Mouse (Mus musculus): ENCODE data around the gene Klf12. TPM values are rescaled to one million over a fixed set of nuclear protein-coding genes. Genes with fewer than 3 reads are reported as not detected.

The Klf12 gene
- polyA plus RNA-seq, 1 experiment from 2014 or later: 33.8 TPM

GRCm38 (mm10) chr14:100227717-100228116 lies 56.8 kb downstream of the Klf12 start:
- no peaks in the 10 kb centered on the region for H3K36me3 ChIP-seq
- no peak for ATAC-seq (ENCODE audit: insufficient number of reproducible peaks, insufficient read depth, low FRiP score, low TSS enrichment)
- no peak overlapping the region for H3K9ac ChIP-seq
- H3K9me3 ChIP-seq: no peaks in the 10 kb centered on the region
- H3K4me1 ChIP-seq: peaks cover 9% of the 10 kb centered on the region; the same call in 1 of the 2 replicates
- no peak overlapping the region for H3K27ac ChIP-seq
- no peak overlapping the region for H3K4me2 ChIP-seq (replicated peaks)
- 88% methylated on average over 6 of the region's 6 CpGs for WGBS
- no peaks in the 10 kb centered on the region for H3K27me3 ChIP-seq
- no peak overlapping the region for H3K4me3 ChIP-seq

- no peak overlapping the region for H3K27ac ChIP-seq
- H3K9ac ChIP-seq: no peak overlapping the region
- no peak overlapping the region for H3K4me2 ChIP-seq (replicated peaks)
- no peaks in the 10 kb centered on the region for H3K9me3 ChIP-seq
- no peak for ATAC-seq (ENCODE audit: insufficient number of reproducible peaks, insufficient read depth, low FRiP score, low TSS enrichment)
- H3K36me3 ChIP-seq: no peaks in the 10 kb centered on the region
- H3K4me1 ChIP-seq: peaks cover 20% of the 10 kb centered on the region; the same call in 1 of the 2 replicates
- no peak overlapping the region for H3K4me3 ChIP-seq
- no peaks in the 10 kb centered on the region for H3K27me3 ChIP-seq
- 27% methylated on average over 4 of the region's 4 CpGs for WGBS
These were observed 60.3 kb downstream of the Klf12 start for GRCm38 (mm10) chr14:100224151-100224550.

- H3K4me2 ChIP-seq (replicated peaks): no peak overlapping the region
- H3K27me3 ChIP-seq: no peaks in the 10 kb centered on the region
- peaks cover 20% of the 10 kb centered on the region; the same call in 1 of the 2 replicates for H3K4me1 ChIP-seq
- no peak overlapping the region for H3K4me3 ChIP-seq
- no peak overlapping the region for H3K9ac ChIP-seq
- H3K27ac ChIP-seq: no peak overlapping the region
- H3K9me3 ChIP-seq: no peaks in the 10 kb centered on the region
- 89% methylated on average over 4 of the region's 4 CpGs for WGBS
- ATAC-seq (ENCODE audit: insufficient number of reproducible peaks, insufficient read depth, low FRiP score, low TSS enrichment): no peak
- no peaks in the 10 kb centered on the region for H3K36me3 ChIP-seq
These were observed 62.2 kb downstream of the Klf12 start for GRCm38 (mm10) chr14:100222260-100222659.

GRCm38 (mm10) chr14:100215213-100215785 lies 69.2 kb downstream of the Klf12 start:
- H3K27ac ChIP-seq: no peak overlapping the region
- no peak overlapping the region for H3K4me3 ChIP-seq
- no peak overlapping the region for H3K4me2 ChIP-seq (replicated peaks)
- WGBS: 43% methylated on average over 4 of the region's 4 CpGs
- 0 out of 2 replicates have a peak, but pooled peaks cover 2% of the 10 kb centered on the region for H3K4me1 ChIP-seq
- ATAC-seq (ENCODE audit: insufficient number of reproducible peaks, insufficient read depth, low FRiP score, low TSS enrichment): no peak
- no peak overlapping the region for H3K9ac ChIP-seq
- no peaks in the 10 kb centered on the region for H3K27me3 ChIP-seq
- H3K36me3 ChIP-seq: 0 out of 2 replicates have a peak, but pooled peaks cover 2% of the 10 kb centered on the region
- no peaks in the 10 kb centered on the region for H3K9me3 ChIP-seq

DNA sequence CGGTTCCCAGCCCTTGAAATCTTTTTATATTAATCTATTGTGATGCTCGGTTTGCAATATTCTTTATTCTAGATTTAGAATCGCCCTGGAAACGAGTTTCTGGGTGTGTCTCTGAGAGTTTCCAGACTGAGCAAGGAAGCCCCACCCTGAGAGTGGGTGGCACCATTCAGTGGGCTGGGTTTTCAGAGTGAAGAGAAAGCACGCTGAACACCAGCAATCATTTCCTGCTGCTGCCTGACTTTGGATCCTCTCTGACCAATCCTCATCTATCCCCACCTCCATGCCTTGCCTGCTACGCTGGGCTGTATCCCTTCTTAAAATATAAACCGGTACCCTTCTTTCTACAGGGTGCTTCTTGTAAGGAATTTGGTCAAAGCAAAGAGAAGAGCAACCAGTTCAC lies 71.4 kb downstream of the Klf12 start:
- 81% methylated on average over 7 of the region's 7 CpGs for WGBS

GRCm38 (mm10) chr14:100211826-100212117 lies 72.7 kb downstream of the Klf12 start:
- 84% methylated on average over 4 of the region's 4 CpGs for WGBS
- Histone ChIP-seq H3K4me1 (no peaks in the 10 kb centered on the region), H3K27ac (no peak overlapping the region), H3K4me2 (replicated peaks) (no peak overlapping the region), H3K9me3 (no peaks in the 10 kb centered on the region), H3K9ac (no peak overlapping the region), H3K27me3 (no peaks in the 10 kb centered on the region), H3K4me3 (no peak overlapping the region), H3K36me3 (0 out of 2 replicates have a peak, but pooled peaks cover 3% of the 10 kb centered on the region)
- no peak for ATAC-seq (ENCODE audit: insufficient number of reproducible peaks, insufficient read depth, low FRiP score, low TSS enrichment)

More for the DNA sequence above, 71.4 kb downstream of the Klf12 start:
- ATAC-seq (ENCODE audit: insufficient number of reproducible peaks, insufficient read depth, low FRiP score, low TSS enrichment): no peak
- Histone ChIP-seq H3K9me3 (no peaks in the 10 kb centered on the region), H3K4me3 (no peak overlapping the region), H3K4me1 (no peaks in the 10 kb centered on the region), H3K27me3 (no peaks in the 10 kb centered on the region), H3K36me3 (0 out of 2 replicates have a peak, but pooled peaks cover 2% of the 10 kb centered on the region), H3K4me2 (replicated peaks) (no peak overlapping the region), H3K9ac (no peak overlapping the region), H3K27ac (no peak overlapping the region)

- no peak for ATAC-seq (ENCODE audit: insufficient number of reproducible peaks, insufficient read depth, low FRiP score, low TSS enrichment)
- H3K9me3 ChIP-seq: no peaks in the 10 kb centered on the region
- H3K9ac ChIP-seq: no peak overlapping the region
- H3K4me3 ChIP-seq: no peak overlapping the region
- H3K27me3 ChIP-seq: no peaks in the 10 kb centered on the region
- H3K36me3 ChIP-seq: 0 out of 2 replicates have a peak, but pooled peaks cover 6% of the 10 kb centered on the region
- no peak overlapping the region for H3K4me2 ChIP-seq (replicated peaks)
- no peak overlapping the region for H3K27ac ChIP-seq
- WGBS: 71% methylated on average over 11 of the region's 11 CpGs
- no peaks in the 10 kb centered on the region for H3K4me1 ChIP-seq
These were observed 73.2 kb downstream of the Klf12 start for GRCm38 (mm10) chr14:100211036-100211825.

DNA sequence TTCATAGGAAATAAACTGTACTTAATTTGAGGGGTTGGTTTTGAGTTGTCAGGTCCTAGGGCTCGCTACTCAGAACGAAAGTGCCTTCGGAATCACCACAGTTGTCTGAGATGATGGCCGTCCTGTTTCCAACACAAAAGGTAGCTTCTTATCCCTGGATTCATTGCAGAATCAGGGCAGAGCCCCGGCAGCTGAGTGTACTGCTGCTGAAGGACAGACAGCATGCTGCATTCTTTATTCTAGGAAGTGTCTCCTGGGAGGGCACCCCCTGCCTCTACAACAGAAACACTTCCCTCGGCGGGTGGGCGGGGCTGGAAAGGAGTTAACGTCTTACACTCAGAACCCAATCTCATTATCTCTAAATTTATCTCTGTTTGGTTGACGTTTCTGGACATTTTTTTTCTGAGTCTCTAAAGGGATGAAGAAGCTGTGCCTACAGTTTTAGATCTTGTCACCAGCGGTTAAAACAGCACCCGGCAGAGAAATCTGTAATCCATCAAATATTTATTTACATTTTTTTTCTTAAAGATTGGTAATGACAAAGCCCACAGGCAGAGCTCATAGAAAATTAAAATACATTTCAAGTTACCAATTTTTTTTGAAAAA lies 74.6 kb downstream of the Klf12 start:
- Histone ChIP-seq H3K27me3 (no peaks in the 10 kb centered on the region), H3K36me3 (0 out of 2 replicates have a peak, but pooled peaks cover 6% of the 10 kb centered on the region), H3K27ac (no peak overlapping the region), H3K9ac (no peak overlapping the region), H3K9me3 (no peaks in the 10 kb centered on the region), H3K4me2 (replicated peaks) (no peak overlapping the region), H3K4me3 (no peak overlapping the region), H3K4me1 (no peaks in the 10 kb centered on the region)
- ATAC-seq (ENCODE audit: insufficient number of reproducible peaks, insufficient read depth, low FRiP score, low TSS enrichment): no peak
- WGBS: 30% methylated on average over 12 of the region's 12 CpGs

DNA sequence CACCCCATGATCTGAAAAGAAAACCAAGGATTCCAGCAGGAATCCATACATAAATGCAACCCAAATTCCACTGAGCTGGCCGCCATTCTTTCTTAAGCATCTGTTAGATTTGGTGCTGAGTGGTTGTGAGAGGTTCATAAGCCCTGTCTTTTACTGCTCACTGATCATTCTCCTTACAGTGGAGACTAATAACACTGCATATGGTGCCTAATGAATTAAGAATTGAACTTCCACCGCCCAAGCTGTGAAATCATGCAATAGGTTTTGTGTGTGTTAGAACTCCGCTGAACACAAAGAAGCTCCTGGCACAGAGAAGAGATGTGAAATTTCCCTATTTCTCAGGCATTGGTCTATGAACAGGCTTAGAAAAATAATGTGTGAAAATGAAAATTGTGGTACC lies 77.4 kb downstream of the Klf12 start:
- WGBS: 92% methylated on average over 3 of the region's 3 CpGs
- Histone ChIP-seq H3K9ac (no peak overlapping the region), H3K4me3 (no peak overlapping the region), H3K36me3 (0 out of 2 replicates have a peak, but pooled peaks cover 4% of the 10 kb centered on the region), H3K4me2 (replicated peaks) (no peak overlapping the region), H3K9me3 (no peaks in the 10 kb centered on the region), H3K27me3 (no peaks in the 10 kb centered on the region), H3K4me1 (peaks cover 5% of the 10 kb centered on the region; the same call in 1 of the 2 replicates), H3K27ac (no peak overlapping the region)
- no peak for ATAC-seq (ENCODE audit: insufficient number of reproducible peaks, insufficient read depth, low FRiP score, low TSS enrichment)

DNA sequence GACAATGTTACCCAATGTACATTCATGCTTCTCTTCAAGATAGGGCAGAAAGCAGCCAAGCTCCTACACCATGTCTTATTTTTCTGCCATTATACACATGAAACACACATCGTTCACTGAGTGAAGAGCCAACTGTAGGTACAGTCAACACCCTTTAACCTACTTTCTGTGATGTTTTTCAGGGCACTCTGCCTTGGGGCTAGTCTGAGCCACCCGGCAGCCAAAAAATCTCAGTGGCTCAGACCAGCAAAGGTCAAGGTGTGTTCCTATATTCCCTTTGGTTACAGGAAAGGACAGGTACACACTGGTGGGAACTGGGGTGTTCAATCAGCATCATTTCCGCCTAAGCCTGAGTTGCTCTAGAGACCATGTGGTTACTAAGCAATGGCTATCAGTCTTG lies 78.3 kb downstream of the Klf12 start:
- Histone ChIP-seq H3K9ac (no peak overlapping the region), H3K27ac (no peak overlapping the region), H3K27me3 (no peaks in the 10 kb centered on the region), H3K4me1 (peaks cover 5% of the 10 kb centered on the region; the same call in 1 of the 2 replicates), H3K4me3 (no peak overlapping the region), H3K36me3 (0 out of 2 replicates have a peak, but pooled peaks cover 4% of the 10 kb centered on the region), H3K4me2 (replicated peaks) (no peak overlapping the region), H3K9me3 (no peaks in the 10 kb centered on the region)
- 92% methylated on average over 3 of the region's 3 CpGs for WGBS
- ATAC-seq (ENCODE audit: insufficient number of reproducible peaks, insufficient read depth, low FRiP score, low TSS enrichment): no peak

DNA sequence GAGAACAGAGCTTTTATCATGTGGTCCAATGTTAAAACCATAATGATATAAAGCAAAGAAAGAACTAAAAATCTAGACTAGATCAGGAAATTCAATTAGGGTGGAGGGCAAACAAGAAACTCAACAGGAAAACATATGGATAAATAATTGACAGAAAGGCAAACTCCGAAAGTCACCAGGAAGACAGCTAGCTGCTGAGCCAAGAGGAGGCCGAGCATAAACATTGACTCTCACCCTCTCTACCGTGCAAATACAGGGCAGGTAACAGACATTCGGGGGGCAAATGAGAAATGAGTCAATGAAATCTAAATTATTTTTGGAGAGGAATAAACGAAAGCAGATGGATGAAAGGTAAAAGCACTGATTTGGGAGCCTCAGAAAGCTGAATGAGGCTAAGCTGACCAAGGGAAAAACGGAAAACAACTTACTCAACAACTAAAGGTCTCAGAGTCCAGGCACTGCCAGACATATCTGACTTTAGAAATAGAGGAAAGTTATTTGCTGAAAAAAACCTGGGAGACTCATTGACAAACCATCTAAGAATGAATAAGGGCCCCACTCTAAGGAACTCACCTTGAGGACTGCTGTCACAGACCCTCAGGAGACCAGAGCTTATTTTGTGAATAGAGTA lies 84.3 kb downstream of the Klf12 start:
- ATAC-seq (ENCODE audit: insufficient number of reproducible peaks, insufficient read depth, low FRiP score, low TSS enrichment): no peak
- Histone ChIP-seq H3K9me3 (no peaks in the 10 kb centered on the region), H3K27me3 (no peaks in the 10 kb centered on the region), H3K9ac (no peak overlapping the region), H3K36me3 (0 out of 2 replicates have a peak, but pooled peaks cover 6% of the 10 kb centered on the region), H3K4me2 (replicated peaks) (no peak overlapping the region), H3K4me3 (no peak overlapping the region), H3K4me1 (peaks cover 5% of the 10 kb centered on the region; the same call in 1 of the 2 replicates), H3K27ac (no peak overlapping the region)
- WGBS: 84% methylated on average over 6 of the region's 6 CpGs
